Mouse (Mus musculus): Measurements from ENCODE around the gene Bsdc1.

DNA sequence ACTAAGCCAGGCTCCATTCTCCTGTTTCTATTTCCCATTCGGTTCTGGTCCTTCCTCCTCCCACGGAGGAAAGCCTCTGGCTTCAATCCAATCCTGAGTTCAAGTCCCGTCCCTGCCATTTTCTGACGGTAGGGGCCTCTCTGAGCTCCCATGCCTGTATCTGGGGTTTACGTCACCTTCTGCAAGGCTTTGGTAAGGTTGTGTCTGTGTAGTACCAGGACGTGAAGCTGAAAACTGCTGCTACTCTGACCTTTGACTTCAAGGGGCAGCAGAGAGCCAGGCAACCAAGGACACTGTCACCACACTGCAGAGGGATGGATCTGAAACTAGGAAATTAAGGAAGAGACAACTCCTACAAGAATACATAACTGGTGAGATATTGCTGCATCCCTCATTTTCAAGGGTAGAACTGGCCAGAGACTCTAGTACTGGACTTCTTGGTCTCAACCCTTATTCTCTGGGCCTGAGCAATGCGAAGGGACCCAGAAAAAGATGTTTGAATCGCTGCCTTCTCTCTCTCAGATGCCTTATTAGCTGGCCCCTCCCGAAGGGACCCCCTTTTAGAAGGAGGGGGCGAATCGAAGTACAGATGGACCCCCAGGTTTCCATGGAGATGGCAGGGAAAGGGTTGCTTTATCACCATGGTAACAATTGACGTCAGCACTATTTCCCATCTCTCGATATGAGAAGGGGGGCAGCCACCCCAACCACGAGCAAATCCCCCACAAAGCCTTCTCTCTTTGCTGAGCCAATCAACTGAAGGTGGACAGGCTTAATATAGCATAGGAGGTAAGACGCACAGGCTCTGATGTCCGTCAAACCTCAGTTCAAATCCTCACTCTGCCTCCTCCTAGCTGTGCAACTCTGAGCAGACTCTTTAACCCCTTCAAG lies 34.5 kb downstream of the Bsdc1 start:
- TF ChIP-seq SIN3A (IDR thresholded peaks at IDR 0.05; ENCODE audit: low read length) (no peak), JUND (IDR thresholded peaks at IDR 0.05; ENCODE audit: low read depth, low read length) (no peak), EP300 (IDR thresholded peaks at IDR 0.05; ENCODE audit: low read depth in 1 of 2, low read length in 2 of 2) (no peak), ZMIZ1 (IDR thresholded peaks at IDR 0.05; ENCODE audit: low read depth, low read length) (no peak)
